In genomic region chr2:97468372-97468771, GRCm38 (mm10) we compare ENCODE assay signal across 9 mouse cellular contexts.
A peak's percentile ranks its signal among the peaks of the same experiment; 100 is the strongest.
DNase-seq lines count a peak whose midpoint lies in the region; ATAC-seq and TF ChIP-seq lines count a peak whose summit lies in the region.
"Had no signal": no experiment of that assay in that cellular context is flagged by ENCODE, and none has a peak within 500 bp of the region (broad histone marks: within the 10 kb centered on the region; RNA-seq: fewer than 3 reads in every experiment).

No protein-coding gene starts in this region.

- 52% methylated on average over 5 of the region's 5 CpGs for WGBS in kidney, embryonic 15.5 days
- WGBS in forebrain, embryonic 14.5 days, result 4% methylated on average over 5 of the region's 5 CpGs
- WGBS in midbrain, embryonic 13.5 days, result 16% methylated on average over 5 of the region's 5 CpGs

- 0 out of 2 replicates have a peak overlapping the region, but pooled peaks have one; percentile 56 for H3K4me3 ChIP-seq in kidney, embryonic 15.5 days (replicated peaks)
- peak overlapping the region; percentile 51 for H3K4me3 ChIP-seq in forebrain, embryonic 14.5 days (ENCODE audit: low read depth, low read length)
- H3K4me3 ChIP-seq in midbrain, embryonic 13.5 days (replicated peaks), result peak overlapping the region; percentile 58

- no peak for TF ChIP-seq CTCF in brain, embryonic 14.5 days (IDR thresholded peaks at IDR 0.05; ENCODE audit: borderline replicate concordance, extremely low read depth, insufficient read depth, insufficient read length)

- DNase-seq in kidney, adult 8-10 months, result no peak
- DNase-seq in brain, embryonic 14.5 days (ENCODE audit: low read depth), result peak; percentile 66
- peak; percentile 44 for DNase-seq in forebrain, embryonic 14.5 days (ENCODE audit: low spot score)
- no peak for DNase-seq in natural killer cell, adult 2 months (ENCODE audit: low spot score in 2 of 2)
- no peak for DNase-seq in MN1 (ENCODE audit: low spot score)
- no peak for DNase-seq in heart, postnatal 36 days

- no peak for ATAC-seq in kidney, embryonic 15.5 days (replicated peaks; ENCODE audit: low FRiP score)
- ATAC-seq in forebrain, embryonic 14.5 days, result no peak
- ATAC-seq in midbrain, embryonic 13.5 days, result no peak

- intact Hi-C loops in heart, postnatal 36 days (cut with DNase I), result loop anchor here (10.0 kb wide), 1 partner anchor 884 kb away; no protein-coding TSS in a partner anchor

- peak overlapping the region; percentile 91 for H3K4me2 ChIP-seq in kidney, embryonic 15.5 days
- peak overlapping the region; percentile 68 for H3K4me2 ChIP-seq in forebrain, embryonic 14.5 days (ENCODE audit: low read length)
- peak overlapping the region; percentile 80 for H3K4me2 ChIP-seq in midbrain, embryonic 13.5 days (replicated peaks)

- H3K9me3 ChIP-seq in kidney, embryonic 15.5 days (replicated peaks), result no peaks in the 10 kb centered on the region
- no peaks in the 10 kb centered on the region for H3K9me3 ChIP-seq in forebrain, embryonic 14.5 days (replicated peaks; ENCODE audit: control insufficient read depth, low read length)
- no peaks in the 10 kb centered on the region for H3K9me3 ChIP-seq in midbrain, embryonic 13.5 days

- no peak overlapping the region for H3K27ac ChIP-seq in kidney, embryonic 15.5 days
- H3K27ac ChIP-seq in forebrain, embryonic 14.5 days (ENCODE audit: low read depth, low read length), result 0 out of 2 replicates have a peak overlapping the region, but pooled peaks have one; percentile 22
- peak overlapping the region; percentile 51; the same call in 1 of the 2 replicates for H3K27ac ChIP-seq in midbrain, embryonic 13.5 days

- peaks cover 6% of the 10 kb centered on the region; the same call in 1 of the 2 replicates for H3K27me3 ChIP-seq in kidney, embryonic 15.5 days
- H3K27me3 ChIP-seq in forebrain, embryonic 14.5 days (replicated peaks; ENCODE audit: control insufficient read depth, insufficient read depth, low read length), result no peaks in the 10 kb centered on the region
- no peaks in the 10 kb centered on the region for H3K27me3 ChIP-seq in midbrain, embryonic 13.5 days

- no peaks in the 10 kb centered on the region for H3K36me3 ChIP-seq in kidney, embryonic 15.5 days
- H3K36me3 ChIP-seq in forebrain, embryonic 14.5 days (ENCODE audit: control insufficient read depth, insufficient read depth, low read length), result no peaks in the 10 kb centered on the region
- H3K36me3 ChIP-seq in midbrain, embryonic 13.5 days, result no peaks in the 10 kb centered on the region
- H3K36me3 ChIP-seq: G1E had no signal

- no peak for TF ChIP-seq POLR2A in brain, embryonic 14.5 days (IDR thresholded peaks at IDR 0.05; ENCODE audit: borderline replicate concordance, extremely low read depth, insufficient read depth, insufficient read length, poor library complexity, severe bottlenecking)

- H3K4me1 ChIP-seq in kidney, embryonic 15.5 days, result peaks cover 11% of the 10 kb centered on the region; the same call in 1 of the 2 replicates
- peaks cover 5% of the 10 kb centered on the region; the same call in 1 of the 2 replicates for H3K4me1 ChIP-seq in forebrain, embryonic 14.5 days (ENCODE audit: control insufficient read depth, insufficient read depth, low read length)
- H3K4me1 ChIP-seq in midbrain, embryonic 13.5 days (replicated peaks), result peaks cover 25% of the 10 kb centered on the region

- H3K9ac ChIP-seq in kidney, embryonic 15.5 days, result no peak overlapping the region
- peak overlapping the region; percentile 72 for H3K9ac ChIP-seq in forebrain, embryonic 14.5 days (ENCODE audit: low read length)
- peak overlapping the region; percentile 42 for H3K9ac ChIP-seq in midbrain, embryonic 13.5 days (replicated peaks)

Comparison
In these comparisons a context has a peak if more than half of its experiments do, and no peak if none do; other contexts are left out.
1. DNase-seq: peak in brain, embryonic 14.5 days (single experiment) and forebrain, embryonic 14.5 days (single experiment); none in kidney, adult 8-10 months (0 of 2), natural killer cell, adult 2 months (0 of 2), MN1 (single experiment) and heart, postnatal 36 days (0 of 2).
2. Peak in every context shown above with its lines, with median percentiles within 50 percentile points of each other: H3K4me2 ChIP-seq and H3K4me3 ChIP-seq.